Mouse (Mus musculus) lung, postnatal 0 days (tissue): ENCODE measurements around the gene Fam229a.

ENCODE experiments used
- CTCF ChIP-seq: IDR thresholded peaks from 2 replicates; pipeline ENCODE4 v1.5.1; 2016; ENCODE audit warnings: antibody characterized with exemption, mild to moderate bottlenecking
- EP300 ChIP-seq: IDR thresholded peaks from 2 replicates; pipeline ENCODE4 v1.6.1; 2016; ENCODE audit warnings: antibody characterized with exemption, mild to moderate bottlenecking, control low read depth

DNA sequence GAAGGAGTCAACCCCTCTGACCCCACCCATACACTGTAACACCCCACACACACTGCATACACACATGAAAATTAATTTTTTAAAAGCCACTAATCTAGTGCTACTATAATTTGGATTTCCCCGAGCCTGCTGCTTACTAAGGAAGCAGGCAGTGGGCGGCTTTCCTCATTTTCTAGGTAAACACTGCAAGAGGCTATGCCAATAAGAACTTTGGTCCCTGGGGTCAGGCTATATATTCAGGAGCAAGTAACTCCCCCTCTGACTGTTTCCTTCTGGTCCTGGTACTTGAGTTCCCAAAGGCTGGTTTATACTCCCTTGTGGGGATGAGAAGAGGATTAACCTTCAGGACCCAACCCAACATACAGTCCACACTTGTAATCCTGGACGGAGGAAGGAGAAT is 34.9 kb downstream of the Fam229a start:
- TF ChIP-seq EP300 (no peak), CTCF (no peak)
